Mouse (Mus musculus) neural tube, embryonic 14.5 days (tissue): ENCODE results near the gene Trafd1. TPM values are rescaled to one million over a fixed set of nuclear protein-coding genes. Genes with fewer than 3 reads are reported as not detected.

Experiments used
- ATAC-seq: fragments of 200-750 bp; cut with Nextera tagmentation; 2 replicates; pipeline ENCODE4 v1.8.0; 2017; ENCODE audit warnings: low read depth, mild to moderate bottlenecking, moderate TSS enrichment, moderate library complexity
- H3K27ac ChIP-seq: fragments of 300-500 bp; sonication (generic); 2 replicates; pipeline ENCODE4 v1.5.1; 2014; ENCODE audit warnings: low read depth, mild to moderate bottlenecking, control low read depth, low read length, moderate library complexity, mixed read lengths
- H3K27me3 ChIP-seq: fragments of 300-500 bp; sonication (generic); 2 replicates; pipeline ENCODE4 v1.6.1; 2014; ENCODE audit warnings: low read length; ENCODE audit not compliant: control insufficient read depth, insufficient read depth
- H3K36me3 ChIP-seq: fragments of 300-500 bp; sonication (generic); 2 replicates; pipeline ENCODE4 v1.6.1; 2014; ENCODE audit warnings: low read length, mixed read lengths; ENCODE audit not compliant: control insufficient read depth, insufficient read depth
- H3K4me1 ChIP-seq: fragments of 300-500 bp; sonication (generic); 2 replicates; pipeline ENCODE4 v1.6.1; 2014; ENCODE audit warnings: low read length; ENCODE audit not compliant: control insufficient read depth, insufficient read depth
- H3K4me2 ChIP-seq: fragments of 300-500 bp; sonication (generic); 2 replicates; pipeline ENCODE4 v1.6.1; 2014; ENCODE audit warnings: mild to moderate bottlenecking, low read depth, low read length, control low read depth
- H3K4me3 ChIP-seq: fragments of 300-500 bp; sonication (generic); 2 replicates; pipeline ENCODE4 v1.5.1; 2014; ENCODE audit warnings: low read depth, low read length, control low read depth, mixed read lengths
- H3K9ac ChIP-seq: fragments of 300-500 bp; sonication (generic); replicated peaks from 2 replicates; pipeline ENCODE4 v1.6.1; 2014; ENCODE audit warnings: low read depth, mild to moderate bottlenecking, control low read depth, low read length, mixed read lengths
- H3K9me3 ChIP-seq: fragments of 300-500 bp; sonication (generic); 2 replicates; pipeline ENCODE4 v1.6.1; 2016; ENCODE audit warnings: low read length; ENCODE audit not compliant: control insufficient read depth
- whole genome bisulfite sequencing: fragments of 180-500 bp; shearing (Covaris S2); extraction: QIAGEN DNeasy Blood & Tissue Kit; methylation state at CpG from one replicate; pipeline ENCODE4 v1.1.7; 2014; 5-methylcytosine and 5-hydroxymethylcytosine counted together
- polyA plus RNA-seq: library from polyadenylated mRNA; unstranded; fragments of >200 nt; fragmentation: Nextera tagmentation; extraction: Ambion mirVana; gene quantifications from 2 replicates; pipeline ENCODE4 v1.2.1, GENCODE M21; 2014

Trafd1 gene
- polyA plus RNA-seq, 1 experiment from 2014 or later, result 121 TPM

- Histone ChIP-seq H3K9ac (no peak overlapping the region), H3K9me3 (no peaks in the 10 kb centered on the region), H3K4me2 (no peak overlapping the region), H3K4me3 (no peak overlapping the region), H3K4me1 (no peaks in the 10 kb centered on the region), H3K27me3 (no peaks in the 10 kb centered on the region), H3K27ac (no peak overlapping the region), H3K36me3 (peaks cover 65% of the 10 kb centered on the region)
- WGBS, result 88% methylated on average over 3 of the region's 3 CpGs
- no peak for ATAC-seq
These were observed 10.6 kb downstream of the Trafd1 start for GRCm38 (mm10) chr5:121374790-121375189.

GRCm38 (mm10) chr5:121371712-121372111 is 13.7 kb downstream of the Trafd1 start:
- peaks cover 68% of the 10 kb centered on the region for H3K36me3 ChIP-seq
- 81% methylated on average over 6 of the region's 6 CpGs for WGBS
- no peaks in the 10 kb centered on the region for H3K4me1 ChIP-seq
- no peaks in the 10 kb centered on the region for H3K27me3 ChIP-seq
- H3K4me3 ChIP-seq, result no peak overlapping the region
- no peak overlapping the region for H3K4me2 ChIP-seq
- no peaks in the 10 kb centered on the region for H3K9me3 ChIP-seq
- no peak for ATAC-seq
- no peak overlapping the region for H3K9ac ChIP-seq
- no peak overlapping the region for H3K27ac ChIP-seq

GRCm38 (mm10) chr5:121367255-121367654 is 18.2 kb downstream of the Trafd1 start:
- no peak overlapping the region for H3K27ac ChIP-seq
- H3K36me3 ChIP-seq, result peaks cover 73% of the 10 kb centered on the region
- no peak overlapping the region for H3K9ac ChIP-seq
- no peaks in the 10 kb centered on the region for H3K4me1 ChIP-seq
- no peaks in the 10 kb centered on the region for H3K9me3 ChIP-seq
- H3K4me3 ChIP-seq, result no peak overlapping the region
- ATAC-seq, result no peak
- WGBS, result 97% methylated on average over 4 of the region's 4 CpGs
- no peaks in the 10 kb centered on the region for H3K27me3 ChIP-seq
- H3K4me2 ChIP-seq, result no peak overlapping the region

- Histone ChIP-seq H3K4me2 (no peak overlapping the region), H3K27me3 (no peaks in the 10 kb centered on the region), H3K36me3 (peaks cover 74% of the 10 kb centered on the region), H3K4me3 (no peak overlapping the region), H3K27ac (no peak overlapping the region), H3K9ac (no peak overlapping the region), H3K4me1 (no peaks in the 10 kb centered on the region), H3K9me3 (no peaks in the 10 kb centered on the region)
- no peak for ATAC-seq
- WGBS, result 81% methylated on average over 16 of the region's 16 CpGs
These were observed 18.8 kb downstream of the Trafd1 start for GRCm38 (mm10) chr5:121366449-121367225.

GRCm38 (mm10) chr5:121363441-121363840 is 22.0 kb downstream of the Trafd1 start:
- WGBS, result 86% methylated on average over 7 of the region's 7 CpGs
- peaks cover 94% of the 10 kb centered on the region for H3K36me3 ChIP-seq
- ATAC-seq, result no peak
- H3K4me3 ChIP-seq, result no peak overlapping the region
- no peaks in the 10 kb centered on the region for H3K9me3 ChIP-seq
- no peaks in the 10 kb centered on the region for H3K27me3 ChIP-seq
- no peak overlapping the region for H3K9ac ChIP-seq
- H3K4me2 ChIP-seq, result no peak overlapping the region
- no peak overlapping the region for H3K27ac ChIP-seq
- no peaks in the 10 kb centered on the region for H3K4me1 ChIP-seq

- WGBS, result 92% methylated on average over 5 of the region's 5 CpGs
- no peaks in the 10 kb centered on the region for H3K27me3 ChIP-seq
These were observed 23.7 kb downstream of the Trafd1 start for GRCm38 (mm10) chr5:121361696-121362095.

GRCm38 (mm10) chr5:121359229-121359628 is 26.2 kb downstream of the Trafd1 start:
- Histone ChIP-seq H3K27me3 (no peaks in the 10 kb centered on the region), H3K4me3 (no peak overlapping the region), H3K4me1 (no peaks in the 10 kb centered on the region), H3K9me3 (no peaks in the 10 kb centered on the region), H3K4me2 (no peak overlapping the region), H3K27ac (no peak overlapping the region), H3K36me3 (peaks cover 96% of the 10 kb centered on the region), H3K9ac (no peak overlapping the region)
- 85% methylated on average over 9 of the region's 9 CpGs for WGBS
- no peak for ATAC-seq

More at GRCm38 (mm10) chr5:121361696-121362095, 23.7 kb downstream of the Trafd1 start:
- H3K36me3 ChIP-seq, result peaks cover 94% of the 10 kb centered on the region
- no peak for ATAC-seq
- H3K9me3 ChIP-seq, result no peaks in the 10 kb centered on the region
- H3K4me2 ChIP-seq, result no peak overlapping the region
- H3K27ac ChIP-seq, result no peak overlapping the region
- no peak overlapping the region for H3K4me3 ChIP-seq
- no peaks in the 10 kb centered on the region for H3K4me1 ChIP-seq
- H3K9ac ChIP-seq, result no peak overlapping the region

- Histone ChIP-seq H3K9me3 (no peaks in the 10 kb centered on the region), H3K27me3 (no peaks in the 10 kb centered on the region), H3K4me2 (no peak overlapping the region), H3K4me3 (no peak overlapping the region), H3K27ac (no peak overlapping the region), H3K4me1 (no peaks in the 10 kb centered on the region), H3K36me3 (peaks cover 84% of the 10 kb centered on the region), H3K9ac (no peak overlapping the region)
- ATAC-seq, result no peak
- WGBS, result 93% methylated on average over 8 of the region's 8 CpGs
These were observed 41.4 kb downstream of the Trafd1 start for GRCm38 (mm10) chr5:121343997-121344396.

GRCm38 (mm10) chr5:121342490-121342889 is 42.9 kb downstream of the Trafd1 start:
- Histone ChIP-seq H3K4me3 (no peak overlapping the region), H3K9me3 (no peaks in the 10 kb centered on the region), H3K4me2 (no peak overlapping the region), H3K9ac (no peak overlapping the region), H3K27ac (no peak overlapping the region), H3K36me3 (peaks cover 86% of the 10 kb centered on the region), H3K4me1 (no peaks in the 10 kb centered on the region), H3K27me3 (no peaks in the 10 kb centered on the region)
- ATAC-seq, result no peak
- WGBS, result 89% methylated on average over 11 of the region's 11 CpGs
